Mouse (Mus musculus) brain, embryonic 14.5 days (tissue): ENCODE data around the gene Prdm12. TPM values are rescaled to one million over a fixed set of nuclear protein-coding genes. Genes with fewer than 3 reads are reported as not detected.

ENCODE experiments used
- DNase-seq: peaks from one replicate; pipeline ENCODE4 v3.0.0-alpha.2; 2011; ENCODE audit warnings: low read depth
- CTCF ChIP-seq: fragments of 200-500 bp; IDR thresholded peaks from 2 replicates; pipeline ENCODE4 v1.5.1; 2012; ENCODE audit warnings: inconsistent platforms, mild to moderate bottlenecking, moderate library complexity, borderline replicate concordance; ENCODE audit not compliant: insufficient read depth, insufficient read length; ENCODE audit errors: extremely low read depth
- POLR2A ChIP-seq: fragments of 200-500 bp; IDR thresholded peaks from 2 replicates; pipeline ENCODE4 v1.6.1; 2012; ENCODE audit warnings: mild to moderate bottlenecking, inconsistent platforms, borderline replicate concordance; ENCODE audit not compliant: poor library complexity, insufficient read depth, insufficient read length, severe bottlenecking; ENCODE audit errors: extremely low read depth
- polyA plus RNA-seq: library from polyadenylated mRNA; depleted of rRNA; stranded (reverse); fragments of >200 nt; gene quantifications from 2 replicates; pipeline ENCODE4 v1.2.3, GENCODE M21; 2012

The Prdm12 gene
- polyA plus RNA-seq, 1 experiment: 7.9 TPM

GRCm38 (mm10) chr2:31636138-31636741 is 3.6 kb upstream of the Prdm12 start:
- no peak for TF ChIP-seq CTCF
- TF ChIP-seq POLR2A: no peak
- DNase-seq: peak; percentile 56

- TF ChIP-seq POLR2A: no peak
- no peak for TF ChIP-seq CTCF
- DNase-seq: peak; percentile 83
Measured at GRCm38 (mm10) chr2:31636742-31637141, 3.1 kb upstream of the Prdm12 start.

DNA sequence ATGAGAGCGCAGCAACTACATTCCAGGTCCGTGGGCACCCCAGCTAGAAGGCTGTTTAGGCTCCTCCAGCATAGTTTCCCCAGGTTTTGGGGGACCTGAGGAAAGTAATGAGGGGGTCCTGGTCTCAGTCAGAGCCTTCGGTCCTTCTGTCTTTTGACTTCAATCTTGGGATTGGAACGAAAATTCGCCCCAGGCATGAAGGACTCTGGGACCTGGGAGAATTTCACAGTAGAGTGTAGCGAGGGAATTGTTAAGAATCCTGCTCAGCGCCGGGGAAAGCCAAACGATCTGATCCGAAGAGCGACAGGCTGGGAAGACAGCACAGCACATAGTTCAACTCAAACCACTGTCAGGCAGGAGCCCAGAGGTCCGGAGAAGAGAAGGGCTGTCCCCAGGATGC is 2.5 kb upstream of the Prdm12 start:
- peak; percentile 27 for DNase-seq
- TF ChIP-seq CTCF: no peak
- no peak for TF ChIP-seq POLR2A

- DNase-seq: peak; percentile 67
- TF ChIP-seq CTCF (peak; percentile 44; the same call in 1 of the 2 replicates), POLR2A (no peak)
Measured at GRCm38 (mm10) chr2:31637807-31638206, 2.0 kb upstream of the Prdm12 start.

DNA sequence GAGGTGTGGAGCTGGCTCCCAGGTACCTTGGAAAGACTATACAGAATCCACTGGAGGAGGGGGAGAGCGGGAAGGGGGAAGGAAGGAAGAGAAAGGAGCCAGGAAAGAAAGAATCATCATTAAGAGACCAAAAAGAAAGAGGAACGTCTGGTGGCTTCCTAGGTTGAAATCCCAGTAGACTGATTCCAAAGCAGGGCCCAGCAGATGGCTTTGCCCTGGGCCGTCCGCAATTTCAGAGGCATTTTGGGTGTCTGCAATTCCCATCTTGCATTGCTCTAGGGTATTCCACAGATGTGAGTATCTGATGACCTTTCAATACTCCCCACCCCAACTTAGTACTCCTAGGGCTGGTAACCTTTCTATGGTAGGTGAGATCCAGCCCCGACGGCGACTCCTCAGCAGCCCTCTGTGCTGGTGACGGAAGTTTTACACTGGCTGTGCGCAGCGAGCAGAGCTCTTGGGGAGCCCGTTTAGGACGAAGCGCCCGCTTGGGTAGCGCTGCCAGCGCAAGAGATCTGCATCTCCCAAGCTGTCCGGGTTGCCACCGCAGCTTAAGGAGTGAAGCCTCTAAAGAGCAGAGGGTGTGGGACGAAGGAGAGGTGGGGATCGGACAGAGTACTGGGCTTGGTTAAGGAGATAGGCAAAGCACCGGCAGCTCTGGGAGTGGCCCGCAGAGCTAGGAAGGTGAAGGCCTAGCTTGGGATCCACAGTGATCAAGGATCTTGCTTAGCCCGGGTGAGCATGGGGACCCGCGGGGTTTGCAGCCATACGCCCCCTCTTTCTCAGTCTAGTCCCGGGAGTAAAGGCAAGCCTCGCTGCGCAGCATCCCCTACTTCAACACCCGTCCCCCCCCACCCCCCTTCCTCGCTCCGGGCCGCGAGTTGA is 1.0 kb upstream of the Prdm12 start:
- TF ChIP-seq CTCF: no peak
- TF ChIP-seq POLR2A: no peak
- peak; percentile 29 for DNase-seq

GRCm38 (mm10) chr2:31639466-31639760 is 424 bp upstream of the Prdm12 start:
- peak; percentile 73 for DNase-seq
- TF ChIP-seq CTCF (no peak), POLR2A (no peak)

- no peak for TF ChIP-seq CTCF
- no peak for TF ChIP-seq POLR2A
- DNase-seq: peak; percentile 90
Measured at GRCm38 (mm10) chr2:31640609-31641507, 1.0 kb downstream of the Prdm12 start.

DNA sequence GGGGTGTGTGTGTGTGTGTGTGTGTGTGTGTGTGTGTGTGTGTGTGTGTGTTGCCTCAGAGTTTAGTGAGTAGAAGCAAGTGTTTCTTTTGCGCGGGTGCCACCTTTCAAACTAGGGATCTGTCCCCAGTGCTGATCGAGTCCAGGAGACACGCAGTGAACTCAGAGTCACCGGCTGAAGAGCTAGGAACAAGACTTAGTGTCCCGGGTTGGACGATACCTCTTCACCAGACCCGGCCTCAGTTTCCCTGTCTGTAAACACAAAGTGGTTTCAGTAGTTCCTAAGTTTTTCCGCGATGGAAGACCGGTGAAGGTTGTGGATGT is 1.6 kb downstream of the Prdm12 start:
- DNase-seq: no peak

DNA sequence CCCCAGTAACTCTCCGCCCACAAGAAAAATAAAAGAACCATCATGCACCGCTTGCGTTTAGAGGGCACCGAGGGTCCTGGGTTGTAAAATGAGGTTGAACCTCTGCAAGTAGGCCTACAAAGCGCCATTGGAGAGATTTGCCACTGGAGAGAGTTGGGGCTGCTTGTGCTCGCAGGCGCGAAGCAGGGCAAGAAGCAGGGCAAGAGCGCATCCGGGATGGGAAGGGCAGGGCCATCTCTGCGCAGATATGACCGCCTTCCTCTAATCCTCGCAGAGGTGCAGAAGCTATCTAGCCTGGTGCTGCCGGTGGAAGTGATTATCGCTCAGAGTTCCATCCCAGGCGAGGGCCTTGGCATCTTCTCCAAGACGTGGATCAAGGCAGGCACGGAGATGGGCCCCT is 2.1 kb downstream of the Prdm12 start:
- TF ChIP-seq CTCF (no peak), POLR2A (no peak)
- peak; percentile 3 for DNase-seq

More for the DNA sequence above, 1.6 kb downstream of the Prdm12 start:
- TF ChIP-seq CTCF: no peak
- no peak for TF ChIP-seq POLR2A

DNA sequence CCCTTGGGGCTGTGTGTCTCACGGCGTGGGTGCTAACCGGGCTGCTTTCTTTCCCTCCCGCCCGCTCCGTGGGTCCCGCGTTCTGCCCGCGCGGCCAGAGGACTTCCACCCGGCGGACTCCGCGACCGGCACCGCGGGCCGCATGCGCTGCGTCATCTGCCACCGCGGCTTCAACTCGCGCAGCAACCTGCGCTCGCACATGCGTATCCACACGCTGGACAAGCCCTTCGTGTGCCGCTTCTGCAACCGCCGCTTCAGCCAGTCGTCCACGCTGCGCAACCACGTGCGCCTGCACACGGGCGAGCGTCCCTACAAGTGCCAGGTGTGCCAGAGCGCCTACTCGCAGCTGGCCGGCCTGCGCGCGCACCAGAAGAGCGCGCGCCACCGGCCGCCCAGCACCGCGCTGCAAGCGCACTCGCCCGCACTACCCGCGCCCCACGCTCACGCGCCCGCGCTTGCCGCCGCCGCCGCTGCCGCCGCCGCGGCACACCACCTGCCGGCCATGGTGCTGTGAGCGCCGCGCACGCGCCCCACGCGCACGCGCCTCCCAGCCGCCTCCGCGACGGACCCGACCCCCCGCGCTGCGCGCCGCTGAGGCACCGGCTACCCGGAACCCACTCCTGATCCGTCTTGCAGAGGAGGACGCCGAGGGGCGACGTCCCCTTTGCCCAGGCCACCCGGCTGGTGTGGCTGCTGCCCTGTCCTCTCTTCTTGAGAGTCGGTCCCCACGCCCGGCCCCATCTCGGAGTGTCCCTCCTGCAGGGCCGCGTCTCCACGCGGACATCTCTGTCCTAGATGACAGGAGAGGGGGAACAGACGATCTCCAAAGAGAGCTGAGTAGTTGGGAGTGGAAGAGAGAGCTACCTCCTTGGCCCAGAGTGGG is 14.4 kb downstream of the Prdm12 start:
- peak; percentile 83 for DNase-seq
- TF ChIP-seq POLR2A (no peak), CTCF (no peak)
